Mouse (Mus musculus): Measurements from ENCODE around the gene Zfp36. TPM values are rescaled to one million over a fixed set of nuclear protein-coding genes. Genes with fewer than 3 reads are reported as not detected.
A peak's percentile ranks its signal among the peaks of the same experiment; 100 is the strongest.

The Zfp36 gene
- polyA plus RNA-seq, 1 experiment from 2014 or later, result 3.7 TPM

- H3K27ac ChIP-seq, result no peak overlapping the region
- no peak for DNase-seq (ENCODE audit: low spot score)
- WGBS, result 96% methylated on average over 20 of the region's 20 CpGs
- H3K9me3 ChIP-seq (ENCODE audit: control insufficient read depth, low read length), result no peaks in the 10 kb centered on the region
- no peak overlapping the region for H3K4me2 ChIP-seq (replicated peaks)
- peaks cover 65% of the 10 kb centered on the region for H3K36me3 ChIP-seq (replicated peaks; ENCODE audit: control insufficient read depth, insufficient read depth)
- H3K4me1 ChIP-seq (replicated peaks; ENCODE audit: control insufficient read depth, insufficient read depth, low read length), result no peaks in the 10 kb centered on the region
- ATAC-seq (ENCODE audit: low FRiP score), result no peak
- H3K9ac ChIP-seq, result no peak overlapping the region
- no peaks in the 10 kb centered on the region for H3K27me3 ChIP-seq (ENCODE audit: control insufficient read depth, insufficient read depth, low read length)
- H3K4me3 ChIP-seq (replicated peaks; ENCODE audit: low read length), result no peak overlapping the region
Observed at GRCm38 (mm10) chr7:28361647-28362341, 18.3 kb downstream of the Zfp36 start.

- WGBS, result 95% methylated on average over 6 of the region's 6 CpGs
- no peak for ATAC-seq (ENCODE audit: low FRiP score)
- H3K4me2 ChIP-seq (replicated peaks), result no peak overlapping the region
Observed at GRCm38 (mm10) chr7:28360291-28360690, 19.8 kb downstream of the Zfp36 start.

GRCm38 (mm10) chr7:28359854-28360253 lies 20.2 kb downstream of the Zfp36 start:
- 94% methylated on average over 10 of the region's 10 CpGs for WGBS
- Histone ChIP-seq H3K9me3 (ENCODE audit: control insufficient read depth, low read length) (no peaks in the 10 kb centered on the region), H3K27ac (no peak overlapping the region), H3K4me3 (replicated peaks; ENCODE audit: low read length) (no peak overlapping the region), H3K4me2 (replicated peaks) (no peak overlapping the region), H3K9ac (no peak overlapping the region), H3K4me1 (replicated peaks; ENCODE audit: control insufficient read depth, insufficient read depth, low read length) (no peaks in the 10 kb centered on the region), H3K36me3 (replicated peaks; ENCODE audit: control insufficient read depth, insufficient read depth) (peaks cover 53% of the 10 kb centered on the region), H3K27me3 (ENCODE audit: control insufficient read depth, insufficient read depth, low read length) (no peaks in the 10 kb centered on the region)
- DNase-seq (ENCODE audit: low spot score), result no peak
- no peak for ATAC-seq (ENCODE audit: low FRiP score)

More at GRCm38 (mm10) chr7:28360291-28360690, 19.8 kb downstream of the Zfp36 start:
- no peaks in the 10 kb centered on the region for H3K4me1 ChIP-seq (replicated peaks; ENCODE audit: control insufficient read depth, insufficient read depth, low read length)
- no peaks in the 10 kb centered on the region for H3K27me3 ChIP-seq (ENCODE audit: control insufficient read depth, insufficient read depth, low read length)
- H3K4me3 ChIP-seq (replicated peaks; ENCODE audit: low read length), result no peak overlapping the region
- peaks cover 53% of the 10 kb centered on the region for H3K36me3 ChIP-seq (replicated peaks; ENCODE audit: control insufficient read depth, insufficient read depth)
- no peak overlapping the region for H3K27ac ChIP-seq
- H3K9ac ChIP-seq, result no peak overlapping the region
- no peak for DNase-seq (ENCODE audit: low spot score)
- H3K9me3 ChIP-seq (ENCODE audit: control insufficient read depth, low read length), result no peaks in the 10 kb centered on the region

- peak overlapping the region; percentile 24; the same call in 1 of the 2 replicates for H3K9ac ChIP-seq
- ATAC-seq (ENCODE audit: low FRiP score), result no peak
- no peak overlapping the region for H3K4me3 ChIP-seq (replicated peaks; ENCODE audit: low read length)
- 0 out of 2 replicates have a peak overlapping the region, but pooled peaks have one; percentile 67 for H3K27ac ChIP-seq
- 66% methylated on average over 7 of the region's 7 CpGs for WGBS
- H3K27me3 ChIP-seq (ENCODE audit: control insufficient read depth, insufficient read depth, low read length), result no peaks in the 10 kb centered on the region
- peaks cover 54% of the 10 kb centered on the region for H3K36me3 ChIP-seq (replicated peaks; ENCODE audit: control insufficient read depth, insufficient read depth)
- H3K9me3 ChIP-seq (ENCODE audit: control insufficient read depth, low read length), result no peaks in the 10 kb centered on the region
- no peaks in the 10 kb centered on the region for H3K4me1 ChIP-seq (replicated peaks; ENCODE audit: control insufficient read depth, insufficient read depth, low read length)
- no peak overlapping the region for H3K4me2 ChIP-seq (replicated peaks)
- DNase-seq (ENCODE audit: low spot score), result no peak
Observed at GRCm38 (mm10) chr7:28358431-28358830, 21.6 kb downstream of the Zfp36 start.

- ATAC-seq (ENCODE audit: low FRiP score) (no peak), DNase-seq (ENCODE audit: low spot score) (no peak)
- H3K27me3 ChIP-seq (ENCODE audit: control insufficient read depth, insufficient read depth, low read length), result no peaks in the 10 kb centered on the region
- H3K4me2 ChIP-seq (replicated peaks), result no peak overlapping the region
- peak overlapping the region; percentile 24; the same call in 1 of the 2 replicates for H3K9ac ChIP-seq
- WGBS, result 14% methylated on average over 5 of the region's 5 CpGs
- no peak overlapping the region for H3K4me3 ChIP-seq (replicated peaks; ENCODE audit: low read length)
- H3K4me1 ChIP-seq (replicated peaks; ENCODE audit: control insufficient read depth, insufficient read depth, low read length), result no peaks in the 10 kb centered on the region
- H3K36me3 ChIP-seq (replicated peaks; ENCODE audit: control insufficient read depth, insufficient read depth), result peaks cover 59% of the 10 kb centered on the region
- peak overlapping the region; percentile 67; the same call in 1 of the 2 replicates for H3K27ac ChIP-seq
- no peaks in the 10 kb centered on the region for H3K9me3 ChIP-seq (ENCODE audit: control insufficient read depth, low read length)
Observed at GRCm38 (mm10) chr7:28357984-28358383, 22.1 kb downstream of the Zfp36 start.

GRCm38 (mm10) chr7:28356981-28357380 lies 23.1 kb downstream of the Zfp36 start:
- no peak for ATAC-seq (ENCODE audit: low FRiP score)
- H3K4me3 ChIP-seq (replicated peaks; ENCODE audit: low read length), result no peak overlapping the region
- no peaks in the 10 kb centered on the region for H3K27me3 ChIP-seq (ENCODE audit: control insufficient read depth, insufficient read depth, low read length)
- peaks cover 59% of the 10 kb centered on the region for H3K36me3 ChIP-seq (replicated peaks; ENCODE audit: control insufficient read depth, insufficient read depth)
- no peak for DNase-seq (ENCODE audit: low spot score)
- peaks cover under 1% of the 10 kb centered on the region for H3K4me1 ChIP-seq (replicated peaks; ENCODE audit: control insufficient read depth, insufficient read depth, low read length)
- 1% methylated on average over 5 of the region's 5 CpGs for WGBS
- H3K4me2 ChIP-seq (replicated peaks), result no peak overlapping the region
- no peaks in the 10 kb centered on the region for H3K9me3 ChIP-seq (ENCODE audit: control insufficient read depth, low read length)
- H3K9ac ChIP-seq, result no peak overlapping the region
- 0 out of 2 replicates have a peak overlapping the region, but pooled peaks have one; percentile 67 for H3K27ac ChIP-seq

- no peak for ATAC-seq (ENCODE audit: low FRiP score)
- Histone ChIP-seq H3K4me3 (replicated peaks; ENCODE audit: low read length) (no peak overlapping the region), H3K9me3 (ENCODE audit: control insufficient read depth, low read length) (no peaks in the 10 kb centered on the region), H3K27ac (no peak overlapping the region), H3K36me3 (replicated peaks; ENCODE audit: control insufficient read depth, insufficient read depth) (peaks cover 48% of the 10 kb centered on the region), H3K27me3 (ENCODE audit: control insufficient read depth, insufficient read depth, low read length) (no peaks in the 10 kb centered on the region), H3K4me2 (replicated peaks) (no peak overlapping the region), H3K9ac (no peak overlapping the region), H3K4me1 (replicated peaks; ENCODE audit: control insufficient read depth, insufficient read depth, low read length) (peaks cover 9% of the 10 kb centered on the region)
- 88% methylated on average over 3 of the region's 3 CpGs for WGBS
- DNase-seq (ENCODE audit: low spot score), result no peak
Observed at GRCm38 (mm10) chr7:28355221-28355620, 24.8 kb downstream of the Zfp36 start.

GRCm38 (mm10) chr7:28354596-28354995 lies 25.5 kb downstream of the Zfp36 start:
- Histone ChIP-seq H3K4me1 (replicated peaks; ENCODE audit: control insufficient read depth, insufficient read depth, low read length) (peaks cover 14% of the 10 kb centered on the region), H3K27ac (no peak overlapping the region), H3K9ac (no peak overlapping the region), H3K9me3 (ENCODE audit: control insufficient read depth, low read length) (no peaks in the 10 kb centered on the region), H3K27me3 (ENCODE audit: control insufficient read depth, insufficient read depth, low read length) (no peaks in the 10 kb centered on the region), H3K36me3 (replicated peaks; ENCODE audit: control insufficient read depth, insufficient read depth) (peaks cover 41% of the 10 kb centered on the region), H3K4me2 (replicated peaks) (no peak overlapping the region), H3K4me3 (replicated peaks; ENCODE audit: low read length) (no peak overlapping the region)
- 89% methylated on average over 3 of the region's 3 CpGs for WGBS
- no peak for DNase-seq (ENCODE audit: low spot score)
- ATAC-seq (ENCODE audit: low FRiP score), result no peak

GRCm38 (mm10) chr7:28354113-28354581 lies 25.9 kb downstream of the Zfp36 start:
- H3K4me1 ChIP-seq (replicated peaks; ENCODE audit: control insufficient read depth, insufficient read depth, low read length), result peaks cover 16% of the 10 kb centered on the region
- ATAC-seq (ENCODE audit: low FRiP score) (no peak), DNase-seq (ENCODE audit: low spot score) (no peak)
- no peaks in the 10 kb centered on the region for H3K9me3 ChIP-seq (ENCODE audit: control insufficient read depth, low read length)
- H3K27ac ChIP-seq, result no peak overlapping the region
- peaks cover 38% of the 10 kb centered on the region for H3K36me3 ChIP-seq (replicated peaks; ENCODE audit: control insufficient read depth, insufficient read depth)
- H3K27me3 ChIP-seq (ENCODE audit: control insufficient read depth, insufficient read depth, low read length), result no peaks in the 10 kb centered on the region
- H3K4me3 ChIP-seq (replicated peaks; ENCODE audit: low read length), result no peak overlapping the region
- H3K9ac ChIP-seq, result no peak overlapping the region
- H3K4me2 ChIP-seq (replicated peaks), result no peak overlapping the region
- 92% methylated on average over 3 of the region's 3 CpGs for WGBS

Measured in hindbrain, embryonic 14.5 days (tissue).